Mouse (Mus musculus) gastrocnemius, postnatal 14 days (tissue): ENCODE results near the gene Pacsin1. TPM values are rescaled to one million over a fixed set of nuclear protein-coding genes. Genes with fewer than 3 reads are reported as not detected.
A peak's percentile ranks its signal among the peaks of the same experiment; 100 is the strongest.
"Not testable (repeated sequence)": the region's sequence is repeated elsewhere in the genome, so short reads cannot be mapped to it uniquely, and the experiment has no call there.

Experiments
- DNase-seq: peaks from one replicate; pipeline ENCODE4 v3.0.0; 2021; ENCODE audit warnings: mixed read lengths
- intact Hi-C: fragments of 180-260 bp; cut with DNase I; formaldehyde crosslinking; loops from one replicate; pipeline ENCODE4 v1.15.1; 2025; ENCODE audit warnings: low total_unique reads
- total RNA-seq, 2 experiments: library from RNA; stranded (reverse); gene quantifications; 2 replicates each; pipeline ENCODE4 v1.2.3; 2021

Pacsin1 gene
- total RNA-seq, 2 experiments from 2014 or later, result 0.13 to 0.23 TPM

DNA sequence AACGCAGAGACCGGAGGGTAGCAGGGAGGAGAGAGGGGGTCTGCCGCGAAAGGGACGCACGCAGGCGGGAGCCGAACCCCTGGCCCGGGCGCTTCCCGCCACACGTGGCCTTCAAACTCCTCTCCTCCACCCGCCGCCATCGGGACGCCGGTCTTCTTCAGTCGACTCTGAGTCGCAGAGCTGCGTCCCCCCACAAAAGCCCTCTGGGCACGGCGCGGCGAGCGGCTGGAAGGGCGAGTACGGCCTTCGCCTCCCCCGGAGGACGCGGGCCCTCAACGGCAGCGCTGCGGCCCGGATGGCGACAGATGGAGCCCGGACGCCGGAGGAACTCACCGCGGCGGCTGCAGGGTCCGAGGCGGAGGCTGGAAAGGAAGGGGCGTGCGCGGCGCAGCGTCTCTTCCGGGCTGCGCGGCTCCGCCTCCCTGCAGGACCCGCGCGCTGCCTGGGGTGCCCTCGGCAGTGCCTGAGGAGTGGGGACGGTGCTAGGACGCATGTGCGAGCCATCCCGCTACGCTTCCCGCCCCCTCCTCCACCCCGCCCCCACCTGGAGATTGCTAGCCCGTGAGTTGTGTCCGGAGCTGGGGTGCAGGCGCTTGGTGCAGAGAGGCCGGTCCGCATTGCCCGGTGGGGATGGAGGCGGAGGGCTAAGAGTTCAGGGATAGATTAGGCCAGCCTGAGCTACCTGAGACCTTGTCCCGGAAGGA, 20.3 kb upstream of the Pacsin1 start, which contains the start of gene RPS10-NUDT3:
Gene RPS10-NUDT3, minus strand, starts transcription at position 352 of the 704 bp plus-strand sequence.
- DNase-seq, result peak; percentile 91
- intact Hi-C loops, result loop anchor here (5.0 kb wide), 1 partner anchor 68 kb away; the partner anchor contains the start of gene AI413582

DNA sequence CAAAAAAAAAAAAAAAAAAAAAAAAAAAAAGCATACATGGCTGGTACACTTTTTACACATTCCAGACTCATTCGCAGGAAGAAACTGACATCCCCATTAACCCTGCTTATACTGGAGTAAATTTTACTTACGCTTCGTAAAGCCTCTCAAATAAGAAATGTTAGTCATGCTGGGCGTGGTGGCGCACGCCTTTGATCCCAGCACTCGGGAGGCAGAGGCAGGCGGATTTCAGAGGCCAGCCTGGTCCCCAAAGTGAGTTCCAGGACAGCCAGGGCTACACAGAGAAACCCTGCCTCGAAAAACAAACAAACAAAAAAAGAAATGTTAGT, 19.8 kb upstream of the Pacsin1 start:
- DNase-seq, intact Hi-C loops: not testable (repeated sequence)

DNA sequence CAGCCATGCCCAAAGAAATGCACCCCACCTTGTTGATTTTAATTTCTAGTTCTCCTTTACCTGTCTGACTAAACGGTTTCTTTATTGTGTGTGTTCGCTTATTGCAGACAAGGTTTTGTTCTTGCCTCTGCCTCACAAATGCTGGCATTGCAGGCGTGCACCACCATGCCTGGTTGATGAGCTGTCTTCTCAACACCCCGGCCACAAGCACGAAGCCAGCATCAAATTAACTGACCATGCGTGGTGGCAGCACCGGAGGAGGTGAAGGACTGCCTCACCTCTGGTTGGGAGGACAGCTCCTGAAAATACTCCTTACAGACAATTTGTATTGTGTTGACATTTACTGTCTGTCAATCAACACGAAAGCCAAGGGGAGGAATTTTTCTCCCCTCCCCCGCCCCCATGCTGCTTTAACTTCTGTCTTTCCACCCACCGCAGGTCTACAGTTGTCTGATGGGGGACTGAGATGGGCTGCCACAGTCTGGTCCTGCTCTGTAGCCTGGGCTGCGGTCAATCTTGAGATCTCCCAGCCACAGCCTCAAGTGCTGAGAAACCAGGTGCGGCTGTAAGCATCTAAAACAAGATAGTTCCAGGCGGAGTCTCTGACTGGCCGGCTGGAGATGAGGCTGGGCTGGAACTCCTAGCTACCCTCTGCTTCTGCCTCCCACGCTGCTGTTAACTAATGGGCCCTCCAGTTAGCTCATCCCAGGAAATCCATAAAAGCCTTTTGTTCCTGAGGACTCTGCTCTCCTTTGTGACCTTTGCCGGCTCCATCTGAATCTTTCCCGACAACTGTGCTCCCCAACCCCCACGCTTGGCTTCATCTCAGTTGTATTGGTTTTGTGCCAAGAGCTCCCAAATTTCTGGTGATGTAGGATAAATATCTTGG, 18.9 kb upstream of the Pacsin1 start, which contains the start of gene Rps10:
Gene Rps10, minus strand, starts transcription at position 538 of the 889 bp plus-strand sequence.
- no peak for DNase-seq
- intact Hi-C loops, result no loop called here

DNA sequence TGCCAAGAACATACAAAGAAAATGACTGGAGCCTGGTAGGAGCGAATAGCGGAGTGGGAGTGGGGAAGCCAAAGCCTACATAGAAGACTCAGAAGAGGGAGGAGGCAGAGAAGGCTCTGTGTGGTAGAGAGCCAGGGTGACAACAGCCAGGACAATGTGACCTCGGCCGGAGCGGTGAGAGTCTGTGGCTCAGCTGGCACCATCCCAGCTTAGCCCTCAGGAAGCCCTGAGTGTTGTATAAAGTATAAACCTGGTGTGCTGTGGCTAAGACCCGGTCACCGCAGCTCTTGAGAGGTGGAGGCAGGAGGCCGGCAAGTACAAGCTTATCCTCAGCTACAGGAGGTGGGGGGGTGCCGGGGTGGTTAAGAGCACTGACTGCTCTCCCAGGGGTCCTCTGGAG, 18.0 kb upstream of the Pacsin1 start:
- DNase-seq, result no peak
- intact Hi-C loops, result no loop called here

DNA sequence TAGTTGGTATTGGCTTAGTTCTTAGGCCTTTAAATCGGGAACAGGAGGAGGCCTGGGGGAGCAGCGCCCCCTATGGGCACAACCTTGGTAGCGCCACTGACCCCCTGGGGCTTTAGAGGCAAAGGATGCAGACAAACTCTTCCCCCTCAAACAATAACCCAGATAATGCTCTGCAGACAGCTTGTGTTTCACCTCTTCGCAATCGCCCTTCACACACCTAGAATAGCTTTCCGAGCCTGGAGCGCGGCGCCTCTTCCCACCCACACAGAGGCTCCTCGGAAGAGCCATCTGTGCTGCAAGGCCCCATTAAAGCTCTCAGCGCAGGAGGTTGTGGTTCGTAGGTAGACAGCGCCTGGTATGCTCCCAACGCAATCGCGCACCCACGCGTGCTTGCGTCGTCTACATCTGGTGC, 16.4 kb upstream of the Pacsin1 start:
- DNase-seq, result no peak
- intact Hi-C loops, result no loop called here

DNA sequence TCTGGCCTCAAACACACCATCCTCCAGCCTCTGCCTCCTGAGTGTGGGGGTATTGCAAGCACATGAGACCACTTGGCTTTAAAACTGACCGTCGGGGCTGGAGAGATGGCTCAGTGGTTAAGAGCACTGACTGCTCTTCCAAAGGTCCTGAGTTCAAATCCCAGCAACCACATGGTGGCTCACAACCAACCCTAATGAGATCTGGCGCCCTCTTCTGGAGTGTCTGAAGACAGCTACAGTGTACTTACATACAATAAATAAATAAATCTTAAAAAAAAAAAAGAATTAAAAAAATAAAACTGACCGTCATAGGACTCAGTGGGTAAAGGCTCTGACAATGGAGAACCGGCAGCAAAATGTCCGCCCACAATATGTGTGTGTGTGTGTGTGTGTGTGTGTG, 15.5 kb upstream of the Pacsin1 start:
- DNase-seq, intact Hi-C loops: not testable (repeated sequence)

DNA sequence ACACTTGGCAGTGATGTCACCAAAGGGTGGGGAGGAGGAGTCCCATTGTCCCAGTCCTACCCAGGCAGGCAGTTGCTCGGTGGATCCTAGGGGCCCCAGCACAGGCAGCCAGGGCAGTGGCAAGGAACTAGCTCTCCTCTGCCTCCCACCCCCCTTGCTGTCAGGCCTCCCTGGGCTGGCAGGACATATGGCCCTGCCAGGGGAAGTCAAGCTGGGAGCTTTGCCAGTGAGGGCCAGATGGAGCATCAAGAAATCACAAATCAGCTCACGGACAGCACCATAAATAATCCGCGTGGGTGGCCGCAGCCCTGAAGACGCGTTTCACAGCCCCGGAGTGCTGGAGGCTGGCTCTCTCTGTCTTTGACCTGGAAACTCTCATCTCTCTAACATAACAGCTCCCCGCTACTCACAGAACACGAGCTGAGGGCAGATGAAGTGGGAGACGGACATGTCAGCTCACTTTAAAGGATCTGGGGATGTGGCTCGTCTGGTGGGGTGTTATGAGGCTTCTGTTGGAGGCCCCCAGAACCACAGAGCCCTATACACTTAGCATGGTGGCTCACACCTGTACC, 12.7 kb upstream of the Pacsin1 start:
- intact Hi-C loops, result no loop called here
- DNase-seq, result no peak

DNA sequence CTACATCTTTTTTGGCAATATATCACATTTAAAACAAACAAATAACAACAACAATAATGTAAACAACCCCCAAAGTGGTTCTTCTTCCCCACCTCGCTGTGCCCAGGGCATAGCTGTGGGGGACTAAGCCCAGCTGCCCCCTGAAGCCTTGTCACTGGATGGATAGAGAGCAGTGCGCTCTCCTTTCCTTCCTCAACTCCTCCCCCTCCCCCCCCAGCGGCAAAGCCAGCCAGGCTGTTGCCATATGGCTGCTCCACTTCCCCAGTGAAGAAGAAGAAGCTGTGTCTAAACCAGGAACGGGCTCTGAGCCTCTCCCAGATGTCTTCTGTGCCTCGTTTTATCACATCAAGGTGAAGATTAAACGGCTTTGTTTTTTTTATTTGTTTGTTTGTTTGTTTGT, 12.2 kb upstream of the Pacsin1 start:
- no peak for DNase-seq
- intact Hi-C loops, result no loop called here

DNA sequence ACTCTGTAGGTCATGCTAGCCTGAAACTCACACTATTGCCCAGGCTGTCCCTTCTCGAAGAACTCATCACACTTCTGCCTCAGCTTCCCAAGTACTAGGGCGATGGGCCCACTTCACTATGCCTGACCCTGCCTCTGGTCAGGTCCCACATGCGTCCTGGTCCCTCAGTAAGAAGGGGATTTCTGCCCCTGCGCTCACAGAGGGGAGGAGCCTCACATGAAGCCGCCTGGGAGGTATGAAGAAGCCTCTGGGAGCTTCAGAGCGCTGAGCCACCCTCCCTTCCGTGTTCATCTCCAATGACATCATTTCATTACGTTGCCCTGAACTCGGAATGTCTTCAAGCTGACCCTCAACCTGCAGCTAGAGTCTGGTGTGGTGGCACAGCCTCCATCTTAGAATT, 11.6 kb upstream of the Pacsin1 start:
- DNase-seq, result no peak
- intact Hi-C loops, result no loop called here

DNA sequence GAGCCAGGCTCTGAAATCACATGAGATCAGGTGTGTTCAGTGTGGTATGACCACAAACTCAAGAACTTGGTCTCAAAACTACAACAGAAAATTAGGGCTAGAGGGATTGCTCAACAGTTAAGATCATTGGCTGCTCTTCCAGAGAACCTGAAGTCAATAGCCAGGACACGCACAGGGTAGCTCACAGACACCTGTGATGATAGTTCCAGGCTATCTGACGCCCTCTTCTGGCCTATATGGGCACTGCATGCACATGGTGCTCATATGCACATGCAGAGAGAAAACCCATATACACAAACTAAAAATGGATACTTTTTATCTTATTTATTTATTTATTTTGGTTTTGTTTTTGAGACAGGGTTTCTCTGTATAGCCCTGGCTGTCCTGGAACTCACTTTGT, 10.7 kb upstream of the Pacsin1 start:
- no peak for DNase-seq
- intact Hi-C loops, result no loop called here

DNA sequence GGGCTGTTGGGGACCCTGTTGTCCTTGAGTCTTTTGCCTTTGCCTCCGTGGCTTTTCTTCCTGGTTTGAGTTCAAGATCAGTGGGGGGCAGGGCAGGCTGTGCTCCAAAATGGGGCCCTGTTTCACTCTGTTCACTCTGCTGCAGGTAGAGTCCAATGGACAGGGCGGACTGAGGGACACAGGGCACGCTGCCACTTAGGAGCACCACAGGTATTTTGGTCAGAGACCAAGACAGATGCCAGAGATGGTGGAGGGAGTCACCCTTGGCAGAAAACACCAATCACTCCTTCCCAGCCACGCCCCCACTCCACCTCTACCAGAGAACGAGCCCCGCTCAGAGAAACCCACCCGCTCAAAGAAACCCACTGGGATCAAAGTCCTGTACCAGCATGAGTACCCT, 9.5 kb upstream of the Pacsin1 start:
- no peak for DNase-seq
- intact Hi-C loops, result no loop called here

DNA sequence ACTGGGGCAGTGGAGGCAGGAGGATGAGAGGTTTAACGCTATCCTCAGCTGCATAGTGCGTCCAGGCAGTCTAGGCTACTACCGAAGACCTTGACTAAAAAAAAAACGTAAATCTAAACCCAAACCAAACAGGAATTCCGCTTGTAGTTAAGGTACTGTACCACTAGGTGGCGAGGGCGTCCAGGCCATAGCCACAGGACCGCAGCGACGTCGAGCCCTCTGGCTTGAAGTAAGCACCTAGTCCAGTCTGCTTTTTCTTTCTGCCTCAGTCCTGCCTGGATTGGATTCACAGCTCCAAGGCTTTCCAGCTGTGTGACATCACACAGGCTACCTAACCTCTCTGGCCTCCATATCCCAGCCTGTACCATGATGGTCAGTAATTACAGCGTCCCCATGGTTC, 5.1 kb upstream of the Pacsin1 start:
- DNase-seq, result peak; percentile 41
- intact Hi-C loops, result loop anchor here (5.0 kb wide), 1 partner anchor 112 kb away; no protein-coding TSS in a partner anchor

DNA sequence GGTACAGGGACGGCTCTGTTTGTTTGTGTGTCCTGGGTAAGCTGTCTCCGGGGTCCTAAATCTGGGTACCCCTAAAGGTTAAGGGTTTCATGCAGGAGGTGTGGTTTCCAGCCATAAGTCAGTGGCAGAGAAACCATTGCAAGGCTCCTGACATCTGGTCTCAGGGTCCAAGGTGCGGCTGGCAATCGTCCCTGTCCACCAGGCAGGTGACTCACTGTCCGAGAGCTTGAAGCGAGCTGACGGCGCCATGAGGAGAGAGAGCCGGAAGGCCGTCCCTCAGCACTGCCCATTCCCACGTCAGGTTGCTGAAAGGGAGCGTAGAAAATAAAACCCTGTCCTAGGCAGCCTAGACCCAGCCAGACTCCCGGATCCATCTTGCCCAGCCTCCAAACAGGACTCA, 4.7 kb upstream of the Pacsin1 start:
- DNase-seq, result no peak
- intact Hi-C loops, result loop anchor here (5.0 kb wide), 1 partner anchor 112 kb away; no protein-coding TSS in a partner anchor

DNA sequence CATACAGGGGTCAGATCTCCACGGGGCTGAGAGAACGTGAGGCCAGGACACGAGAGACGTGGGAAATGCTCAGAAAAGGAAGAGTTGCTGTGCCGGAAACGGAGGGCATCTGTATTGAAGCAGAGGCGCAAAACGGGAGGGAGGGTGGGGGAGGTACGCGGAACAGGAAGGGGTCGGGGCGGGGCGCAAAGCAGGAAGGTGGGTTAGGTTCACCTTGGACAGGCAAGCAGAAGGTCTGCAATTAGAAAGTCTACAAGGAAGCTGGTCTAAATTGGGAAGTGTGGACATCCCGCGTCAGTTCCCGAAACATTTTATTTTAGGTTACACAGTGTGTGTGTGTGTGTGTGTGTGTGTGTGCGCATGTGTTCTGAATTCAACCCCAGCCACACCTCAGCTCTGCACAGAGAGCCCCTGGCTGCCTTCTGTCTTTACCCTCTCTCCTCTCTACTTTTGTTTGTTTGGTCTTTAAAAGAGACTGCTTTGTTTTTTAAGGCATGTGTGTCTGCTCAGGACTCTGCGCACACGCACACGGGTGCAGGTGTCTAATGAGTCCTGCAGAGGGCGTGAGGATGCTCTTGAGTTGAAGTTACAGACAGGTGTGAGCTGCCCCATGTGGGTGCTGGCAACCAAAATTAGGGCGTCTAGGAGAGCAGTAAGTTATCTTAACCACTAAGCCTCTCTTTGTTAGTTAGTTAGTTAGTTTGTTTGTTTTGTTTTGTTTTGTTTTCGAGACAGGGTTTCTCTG, 3.1 kb upstream of the Pacsin1 start:
- DNase-seq, result no peak
- intact Hi-C loops, result loop anchor here (5.0 kb wide), 1 partner anchor 110 kb away; no protein-coding TSS in a partner anchor

DNA sequence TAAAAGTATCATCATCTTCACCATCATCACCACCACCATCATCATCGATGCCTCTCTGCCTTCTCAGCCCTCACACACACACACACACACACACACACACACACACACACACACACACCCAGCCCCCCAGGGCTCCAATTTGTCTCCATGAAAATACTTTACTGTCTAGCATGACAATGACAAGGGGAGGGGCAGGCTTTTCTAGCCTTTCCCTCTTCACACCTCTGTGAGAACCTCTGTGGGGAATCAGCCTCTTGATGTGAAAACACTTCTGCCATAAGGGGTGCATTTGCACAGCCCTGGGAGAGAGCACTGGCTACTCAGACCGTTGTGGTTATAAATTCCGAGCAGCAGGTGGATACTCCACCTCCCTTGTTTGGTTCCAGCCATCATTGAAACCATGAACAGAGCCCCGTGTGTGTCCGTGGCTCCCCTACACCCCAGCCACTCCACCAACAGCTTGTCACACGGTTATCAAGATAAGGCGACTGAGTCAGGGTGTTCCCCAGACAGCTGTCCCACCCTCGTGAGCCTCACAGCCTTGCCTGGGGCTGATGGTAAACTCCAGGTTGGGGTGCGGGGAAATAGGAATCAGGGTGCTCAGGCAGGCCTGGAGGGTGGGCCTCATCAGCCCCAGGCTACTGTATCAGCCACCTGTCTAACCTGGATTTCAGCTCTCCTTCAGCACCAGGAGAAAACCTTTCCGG, 1.9 kb upstream of the Pacsin1 start:
- intact Hi-C loops, result loop anchor here (5.0 kb wide), 1 partner anchor 109 kb away; no protein-coding TSS in a partner anchor
- no peak for DNase-seq

DNA sequence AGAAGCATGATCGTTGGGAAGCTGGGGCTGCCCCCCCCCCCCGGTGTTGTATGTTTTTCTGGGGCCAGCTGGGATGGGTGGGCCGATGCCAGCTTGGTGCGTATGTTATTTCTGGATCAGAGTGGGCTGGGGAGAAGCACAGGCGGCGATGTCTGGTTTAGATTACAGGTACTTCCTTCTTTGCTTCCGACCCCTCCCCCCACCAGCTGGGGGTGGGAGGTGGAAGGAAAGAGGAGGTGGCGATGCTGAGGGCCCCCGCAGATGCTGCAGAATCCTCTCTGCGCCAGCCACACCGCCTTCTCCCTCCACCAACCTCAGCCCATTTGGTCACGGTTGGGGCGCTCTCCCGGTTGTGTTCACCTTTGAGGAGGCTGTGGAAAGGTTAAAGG, 696 bp downstream of the Pacsin1 start:
- no peak for DNase-seq
- intact Hi-C loops, result no loop called here

DNA sequence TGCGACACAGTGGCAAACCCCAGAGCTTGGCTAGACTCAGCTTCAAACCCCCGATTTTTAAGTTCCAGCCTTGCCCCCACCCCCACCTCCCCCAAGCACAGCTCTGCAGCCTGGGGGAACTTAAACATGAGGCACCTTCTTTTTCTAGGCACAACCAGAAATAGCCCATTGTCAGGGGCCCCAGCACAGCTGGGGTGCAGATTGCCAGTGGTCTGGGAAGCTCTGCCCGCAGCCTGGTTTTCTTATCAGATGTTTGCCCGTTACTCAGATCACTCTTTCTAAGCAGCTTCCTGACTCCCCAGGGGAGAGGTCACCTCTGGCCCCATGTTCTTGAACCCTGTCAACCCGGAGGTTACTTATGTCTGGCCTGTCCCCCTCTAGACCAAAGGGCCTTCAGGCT, 1.1 kb downstream of the Pacsin1 start:
- DNase-seq, result no peak
- intact Hi-C loops, result no loop called here

DNA sequence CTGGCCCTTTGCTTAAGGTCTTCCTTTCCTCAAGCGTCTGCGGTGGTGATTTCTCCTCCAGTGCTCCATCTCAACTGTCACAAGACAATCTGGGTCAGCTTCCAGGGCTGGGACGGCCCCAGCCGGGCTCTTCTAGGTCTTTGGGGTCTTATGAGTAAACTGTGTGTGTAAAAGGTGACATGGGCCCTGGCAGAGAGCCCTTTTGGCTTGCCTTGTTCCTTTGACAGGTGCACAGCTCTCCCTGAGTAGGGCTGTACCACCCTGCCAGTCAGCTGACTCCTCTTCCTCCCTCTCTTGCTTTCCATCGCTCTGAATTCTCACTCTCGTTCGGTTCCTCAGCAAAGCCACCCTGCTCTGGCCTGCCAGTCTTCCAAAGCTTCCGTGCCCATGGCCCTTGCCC, 1.8 kb downstream of the Pacsin1 start:
- no peak for DNase-seq
- intact Hi-C loops, result no loop called here

DNA sequence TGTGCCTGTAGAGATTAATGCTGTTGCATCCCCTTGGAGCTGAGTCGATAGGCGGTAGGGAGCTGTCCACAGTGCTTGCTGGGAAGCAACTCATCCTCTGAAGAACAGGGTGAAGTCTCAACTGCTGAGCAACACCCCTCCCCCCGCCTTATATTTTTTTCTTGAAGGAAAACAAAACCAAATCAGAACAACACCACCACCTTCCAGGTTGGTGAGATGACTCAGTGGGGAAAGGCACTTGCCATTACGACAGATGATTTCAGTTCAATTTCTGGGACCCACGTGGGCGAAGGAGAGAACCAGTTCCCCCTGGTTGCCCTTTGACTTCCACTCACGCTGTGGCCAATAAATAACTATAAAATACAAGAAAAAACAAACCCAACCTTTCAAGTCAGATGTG, 3.5 kb downstream of the Pacsin1 start:
- intact Hi-C loops, result no loop called here
- no peak for DNase-seq
